Mouse (Mus musculus) CH12.LX (cell line): ENCODE results near the gene Gsg1l. TPM values are rescaled to one million over a fixed set of nuclear protein-coding genes. Genes with fewer than 3 reads are reported as not detected.

Source experiments
- DNase-seq: peaks from one replicate; pipeline ENCODE4 v3.0.0-alpha.2; 2013; ENCODE audit errors: extremely low read depth
- H3K27ac ChIP-seq: 2 replicates; pipeline ENCODE4 v1.5.1; 2012; ENCODE audit warnings: low read depth, mild to moderate bottlenecking, control low read depth, moderate library complexity; ENCODE audit not compliant: insufficient read depth
- H3K27me3 ChIP-seq: replicated peaks from 2 replicates; pipeline ENCODE3; 2012; ENCODE audit warnings: inconsistent platforms
- H3K36me3 ChIP-seq, 2 experiments: replicated peaks in 1 of 2; 2 replicates each; pipeline versions ENCODE3 to v1.6.1; 2012; ENCODE audit warnings: inconsistent platforms in 1 of 2, low read length in 1 of 2, mild to moderate bottlenecking in 1 of 2, mixed read lengths in 1 of 2, moderate library complexity in 1 of 2; ENCODE audit not compliant: control insufficient read depth in 1 of 2, insufficient read depth in 1 of 2
- H3K4me1 ChIP-seq, 2 experiments: 2 replicates each; pipeline ENCODE4 v1.6.1; 2012; ENCODE audit warnings: inconsistent platforms in 1 of 2, moderate library complexity in 1 of 2; ENCODE audit not compliant: insufficient read depth in 2 of 2, control insufficient read depth in 1 of 2
- H3K4me2 ChIP-seq: 2 replicates; pipeline ENCODE4 v1.6.1; 2012; ENCODE audit warnings: low read depth, mild to moderate bottlenecking, control low read depth; ENCODE audit not compliant: poor library complexity, insufficient read depth, severe bottlenecking
- H3K4me3 ChIP-seq, 3 experiments: fragments of 150-350 bp in 1 of 3; sonication (generic) in 1 of 3; replicated peaks in 1 of 3; 2 replicates each; pipeline versions ENCODE3 to v1.5.1; 2011 to 2012; ENCODE audit warnings: low read depth in 2 of 3, low read length in 2 of 3, mild to moderate bottlenecking in 2 of 3, moderate library complexity in 2 of 3, control low read depth in 1 of 3, improper control_type of control experiment in 1 of 3, inconsistent platforms in 1 of 3, mixed read lengths in 1 of 3; ENCODE audit not compliant: poor library complexity in 1 of 3
- H3K79me2 ChIP-seq: replicated peaks from 2 replicates; pipeline ENCODE4 v1.6.1; 2012; ENCODE audit warnings: mild to moderate bottlenecking, moderate library complexity; ENCODE audit not compliant: control insufficient read depth, poor library complexity, insufficient read depth, severe bottlenecking; ENCODE audit errors: extremely low read depth
- H3K9ac ChIP-seq: 2 replicates; pipeline ENCODE4 v1.6.1; 2012; ENCODE audit warnings: low read depth, mild to moderate bottlenecking, control low read depth, moderate library complexity; ENCODE audit not compliant: insufficient read depth
- H3K9me3 ChIP-seq: replicated peaks from 2 replicates; pipeline ENCODE3; 2012; ENCODE audit warnings: low read length, inconsistent platforms, mixed read lengths
- BHLHE40 ChIP-seq: IDR thresholded peaks from 2 replicates; pipeline ENCODE4 v1.6.1; 2011; ENCODE audit warnings: mild to moderate bottlenecking, low read depth, low read length, improper control_type of control experiment
- CHD1 ChIP-seq: IDR thresholded peaks from 2 replicates; pipeline ENCODE4 v1.6.1; 2012; ENCODE audit warnings: low read depth, low read length, improper control_type of control experiment, inconsistent platforms
- CHD2 ChIP-seq: IDR thresholded peaks from 2 replicates; pipeline ENCODE4 v1.6.1; 2011; ENCODE audit warnings: low read length, improper control_type of control experiment
- CTCF ChIP-seq, 2 experiments: IDR thresholded peaks in 1 of 2; conservative IDR thresholded peaks in 1 of 2; 2 replicates each; pipeline ENCODE4 v1.5.1; 2011 to 2012; ENCODE audit warnings: low read depth in 2 of 2, low read length in 2 of 2, improper control_type of control experiment in 1 of 2, inconsistent platforms in 1 of 2, mild to moderate bottlenecking in 1 of 2, moderate library complexity in 1 of 2
- EP300 ChIP-seq: IDR thresholded peaks from 2 replicates; pipeline ENCODE4 v1.6.1; 2011; ENCODE audit warnings: low read length, improper control_type of control experiment
- ETS1 ChIP-seq: conservative IDR thresholded peaks from 2 replicates; pipeline ENCODE4 v1.6.1; 2012; ENCODE audit warnings: low read depth, mild to moderate bottlenecking, inconsistent platforms, low read length, improper control_type of control experiment, moderate library complexity
- JUN ChIP-seq: IDR thresholded peaks from 2 replicates; pipeline ENCODE4 v1.6.1; 2011; ENCODE audit warnings: low read depth, mild to moderate bottlenecking, low read length, improper control_type of control experiment, moderate library complexity; ENCODE audit not compliant: insufficient read depth
- JUND ChIP-seq: conservative IDR thresholded peaks from 2 replicates; pipeline ENCODE4 v1.6.1; 2011; ENCODE audit warnings: low read depth, low read length, improper control_type of control experiment
- KAT2A ChIP-seq: IDR thresholded peaks from 2 replicates; pipeline ENCODE4 v1.6.1; 2012; ENCODE audit warnings: low read length, improper control_type of control experiment, inconsistent platforms; ENCODE audit not compliant: insufficient replicate concordance
- MXI1 ChIP-seq: IDR thresholded peaks from 2 replicates; pipeline ENCODE4 v1.6.1; 2011; ENCODE audit warnings: mild to moderate bottlenecking, low read depth, low read length, improper control_type of control experiment
- MYC ChIP-seq: IDR thresholded peaks from 2 replicates; pipeline ENCODE4 v1.6.1; 2011; ENCODE audit warnings: low read depth, mild to moderate bottlenecking, improper control_type of control experiment, low read length
- NELFE ChIP-seq: IDR thresholded peaks from 2 replicates; pipeline ENCODE4 v1.6.1; 2011; ENCODE audit warnings: low read depth, low read length, improper control_type of control experiment
- NRF1 ChIP-seq: IDR thresholded peaks from 2 replicates; pipeline ENCODE4 v1.6.1; 2014; ENCODE audit warnings: low read depth, mild to moderate bottlenecking, inconsistent platforms, low read length, improper control_type of control experiment, moderate library complexity
- POLR2A ChIP-seq: IDR thresholded peaks from 2 replicates; pipeline ENCODE4 v1.6.1; 2011; ENCODE audit warnings: low read depth, mild to moderate bottlenecking, improper control_type of control experiment, low read length
- RAD21 ChIP-seq: IDR thresholded peaks from 2 replicates; pipeline ENCODE4 v1.6.1; 2011; ENCODE audit warnings: low read depth, mild to moderate bottlenecking, low read length, improper control_type of control experiment, moderate library complexity
- SIN3A ChIP-seq: IDR thresholded peaks from 2 replicates; pipeline ENCODE4 v1.6.1; 2012; ENCODE audit warnings: low read length, improper control_type of control experiment, inconsistent platforms
- SMC3 ChIP-seq: IDR thresholded peaks from 2 replicates; pipeline ENCODE4 v1.6.1; 2011; ENCODE audit warnings: low read depth, low read length, improper control_type of control experiment
- TBP ChIP-seq: conservative IDR thresholded peaks from 2 replicates; pipeline ENCODE4 v1.6.1; 2011; ENCODE audit warnings: low read depth, low read length, improper control_type of control experiment
- TCF12 ChIP-seq: IDR thresholded peaks from 2 replicates; pipeline ENCODE4 v1.6.1; 2014; ENCODE audit warnings: low read depth, mild to moderate bottlenecking, inconsistent platforms, low read length, improper control_type of control experiment
- ZMIZ1 ChIP-seq: IDR thresholded peaks from 2 replicates; pipeline ENCODE4 v1.6.1; 2012; ENCODE audit warnings: low read depth, mild to moderate bottlenecking, inconsistent platforms, low read length, improper control_type of control experiment
- ZNF384 ChIP-seq: IDR thresholded peaks from 2 replicates; pipeline ENCODE4 v1.6.1; 2012; ENCODE audit warnings: low read depth, low read length, improper control_type of control experiment, inconsistent platforms
- dilution Hi-C: fragments of 300-500 bp; cut with MboI; formaldehyde crosslinking; loops from 2 replicates; pipeline ENCODE4 v1.14.3; 2020; ENCODE audit warnings: low sequenced_read_pairs; ENCODE audit not compliant: extremely low pct_unique_long_range_greater_than_20kb, extremely low pct_ligation_motif_present
- in situ Hi-C: fragments of 300-500 bp; cut with MboI; formaldehyde crosslinking; loops from 3 replicates; pipeline ENCODE4 v1.14.3; 2019; ENCODE audit warnings: low sequenced_read_pairs, low pct_ligation_motif_present, low pct_unique_long_range_greater_than_20kb, mixed read lengths
- polyA plus RNA-seq: library from polyadenylated mRNA; unstranded; fragments of >175 nt; gene quantifications from 2 replicates; pipeline ENCODE4 v1.2.1, GENCODE M21; 2012; ENCODE audit warnings: low read depth; ENCODE audit not compliant: insufficient read length
- total RNA-seq, 2 experiments: library from RNA; depleted of rRNA; stranded (reverse); fragments of 300-350 nt in 1 of 2; fragments of >200 nt in 1 of 2; gene quantifications; 2 replicates each; pipeline ENCODE4 v1.2.3; 2012 to 2014

Gene Gsg1l
- total and polyA plus RNA-seq, 3 experiments: not detected

GRCm38 (mm10) chr7:125872874-125873273 is 209.3 kb downstream of the Gsg1l start:
- in situ Hi-C loops: no loop called here
- Histone ChIP-seq H3K79me2 (no peaks in the 10 kb centered on the region), H3K27me3 (no peaks in the 10 kb centered on the region), H3K4me2 (no peak overlapping the region), H3K4me1 (peaks cover 19 to 24% of the 10 kb centered on the region in 2 experiments), H3K36me3 (no peaks in the 10 kb centered on the region), H3K4me3 (no peak overlapping the region), H3K9ac (no peak overlapping the region), H3K9me3 (no peaks in the 10 kb centered on the region), H3K27ac (no peak overlapping the region)
- dilution Hi-C loops: no loop called here
- no peak for DNase-seq
- TF ChIP-seq EP300 (no peak), NELFE (no peak), CHD2 (no peak), ZMIZ1 (no peak), POLR2A (no peak), ETS1 (no peak), MYC (no peak), TBP (no peak), CHD1 (no peak), KAT2A (no peak), JUN (no peak), RAD21 (no peak), JUND (no peak), CTCF (conservative IDR thresholded peaks at IDR 0.05 in 1 of 2, IDR thresholded peaks at IDR 0.05 in 1 of 2; ENCODE audit: low read depth in 2 of 2, low read length in 2 of 2) (no peak), MXI1 (no peak), SMC3 (no peak), SIN3A (no peak), TCF12 (no peak), NRF1 (no peak), ZNF384 (no peak)

DNA sequence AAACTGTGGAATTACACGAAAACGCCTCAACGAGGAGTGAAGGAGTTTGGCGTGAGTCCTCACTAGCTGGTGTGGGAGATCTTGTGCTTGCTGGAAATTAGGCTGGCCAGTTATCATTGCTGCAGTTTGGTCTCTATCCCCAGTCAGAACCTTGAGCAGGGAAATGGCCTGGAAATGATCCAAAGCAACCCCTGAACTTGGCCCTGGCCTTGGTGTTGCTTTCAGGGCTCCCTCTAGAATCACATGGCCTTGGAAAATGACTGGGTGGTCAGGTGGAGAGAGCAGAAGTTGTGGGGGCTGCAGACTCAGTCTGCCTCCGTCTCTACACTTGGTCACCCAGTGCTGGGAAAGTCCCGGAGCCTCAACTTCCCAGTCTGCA is 210.0 kb downstream of the Gsg1l start:
- TF ChIP-seq MXI1: peak; percentile 34; the same call in 1 of the 2 replicates
- no peak for TF ChIP-seq POLR2A
- TF ChIP-seq BHLHE40: peak; percentile 28; the same call in 1 of the 2 replicates
- DNase-seq: peak; percentile 38
- H3K27me3 ChIP-seq: no peaks in the 10 kb centered on the region
- H3K79me2 ChIP-seq: no peaks in the 10 kb centered on the region
- in situ Hi-C loops: no loop called here
- dilution Hi-C loops: no loop called here
- no peaks in the 10 kb centered on the region for H3K9me3 ChIP-seq
- no peak overlapping the region for H3K4me3 ChIP-seq
- H3K4me1 ChIP-seq: peaks cover 19 to 24% of the 10 kb centered on the region in 2 experiments
- H3K36me3 ChIP-seq: no peaks in the 10 kb centered on the region
- H3K27ac ChIP-seq: no peak overlapping the region
- no peak overlapping the region for H3K9ac ChIP-seq
- peak overlapping the region; percentile 42 for H3K4me2 ChIP-seq
